Mouse (Mus musculus) MEL (cell line): ENCODE results near the gene Abca12. TPM values are rescaled to one million over a fixed set of nuclear protein-coding genes. Genes with fewer than 3 reads are reported as not detected.

ENCODE experiments used
- DNase-seq: peaks from one replicate; pipeline ENCODE4 v3.0.0; 2011; ENCODE audit warnings: low read depth, low spot score
- H3K27ac ChIP-seq: 2 replicates; pipeline ENCODE4 v1.5.1; 2012; ENCODE audit warnings: low read depth, mild to moderate bottlenecking, control low read depth, low read length, moderate library complexity; ENCODE audit not compliant: control insufficient read depth
- H3K27me3 ChIP-seq, 2 experiments: fragments of 150-350 bp in 1 of 2; sonication (generic) in 1 of 2; 2 replicates each; pipeline ENCODE4 v1.6.1; 2012; ENCODE audit warnings: low read length in 2 of 2, mild to moderate bottlenecking in 2 of 2, improper control_type of control experiment in 1 of 2, moderate library complexity in 1 of 2; ENCODE audit not compliant: insufficient read depth in 2 of 2, control insufficient read depth in 1 of 2
- H3K36me3 ChIP-seq, 2 experiments: 2 replicates each; pipeline ENCODE4 v1.6.1; 2012 to 2014; ENCODE audit warnings: low read length in 2 of 2, improper control_type of control experiment in 1 of 2, inconsistent platforms in 1 of 2, mild to moderate bottlenecking in 1 of 2; ENCODE audit not compliant: insufficient read depth in 2 of 2, control insufficient read depth in 1 of 2
- H3K4me1 ChIP-seq, 2 experiments: fragments of 150-350 bp in 1 of 2; sonication (generic) in 1 of 2; 2 replicates each; pipeline ENCODE4 v1.6.1; 2012; ENCODE audit warnings: low read length in 2 of 2, improper control_type of control experiment in 1 of 2, mild to moderate bottlenecking in 1 of 2; ENCODE audit not compliant: insufficient read depth in 2 of 2, control insufficient read depth in 1 of 2
- H3K4me3 ChIP-seq, 2 experiments: fragments of 150-350 bp in 1 of 2; sonication (generic) in 1 of 2; 2 replicates each; pipeline ENCODE4 v1.5.1; 2012; ENCODE audit warnings: low read depth in 2 of 2, low read length in 2 of 2, mild to moderate bottlenecking in 2 of 2, moderate library complexity in 2 of 2, control low read depth in 1 of 2, improper control_type of control experiment in 1 of 2; ENCODE audit not compliant: control insufficient read depth in 1 of 2, insufficient read depth in 1 of 2
- H3K79me2 ChIP-seq: 2 replicates; pipeline ENCODE4 v1.6.1; 2012; ENCODE audit warnings: mild to moderate bottlenecking, low read length, moderate library complexity; ENCODE audit not compliant: control insufficient read depth, poor library complexity, insufficient read depth
- H3K9ac ChIP-seq: 2 replicates; pipeline ENCODE4 v1.6.1; 2012; ENCODE audit warnings: low read depth, mild to moderate bottlenecking, control low read depth, low read length, moderate library complexity; ENCODE audit not compliant: control insufficient read depth, poor library complexity, severe bottlenecking
- H3K9me3 ChIP-seq: fragments of 150-350 bp; sonication (generic); replicated peaks from 2 replicates; pipeline ENCODE4 v1.6.1; 2012; ENCODE audit warnings: mild to moderate bottlenecking, low read length, improper control_type of control experiment, moderate library complexity; ENCODE audit not compliant: insufficient read depth
- BHLHE40 ChIP-seq: IDR thresholded peaks from 2 replicates; pipeline ENCODE4 v1.6.1; 2012; ENCODE audit warnings: low read depth, mild to moderate bottlenecking, inconsistent platforms, low read length, improper control_type of control experiment, borderline replicate concordance
- CHD1 ChIP-seq: IDR thresholded peaks from 2 replicates; pipeline ENCODE4 v1.6.1; 2012; ENCODE audit warnings: low read depth, mild to moderate bottlenecking, inconsistent platforms, low read length, improper control_type of control experiment
- CHD2 ChIP-seq: IDR thresholded peaks from 2 replicates; pipeline ENCODE4 v1.6.1; 2011; ENCODE audit warnings: low read length, improper control_type of control experiment
- CTCF ChIP-seq, 3 experiments: IDR thresholded peaks in 2 of 3; conservative IDR thresholded peaks in 1 of 3; 2 replicates each; pipeline ENCODE4 v1.5.1; 2011 to 2012; ENCODE audit warnings: low read length in 3 of 3, low read depth in 2 of 3, mild to moderate bottlenecking in 2 of 3, improper control_type of control experiment in 1 of 3, inconsistent platforms in 1 of 3, mixed read lengths in 1 of 3, moderate library complexity in 1 of 3; ENCODE audit not compliant: control insufficient read depth in 1 of 3, insufficient read depth in 1 of 3, poor library complexity in 1 of 3, severe bottlenecking in 1 of 3
- E2F4 ChIP-seq: IDR thresholded peaks from 2 replicates; pipeline ENCODE4 v1.6.1; 2011; ENCODE audit warnings: low read depth, low read length, improper control_type of control experiment, borderline replicate concordance
- ELF1 ChIP-seq: IDR thresholded peaks from 2 replicates; pipeline ENCODE4 v1.6.1; 2014; ENCODE audit warnings: low read depth, mild to moderate bottlenecking, inconsistent platforms, low read length, improper control_type of control experiment, moderate library complexity
- GATA1 ChIP-seq: IDR thresholded peaks from 2 replicates; pipeline ENCODE4 v1.6.1; 2011; ENCODE audit warnings: low read depth, low read length, improper control_type of control experiment
- HCFC1 ChIP-seq: IDR thresholded peaks from 2 replicates; pipeline ENCODE4 v1.6.1; 2012; ENCODE audit warnings: low read depth, mild to moderate bottlenecking, inconsistent platforms, low read length, improper control_type of control experiment, moderate library complexity
- JUND ChIP-seq: IDR thresholded peaks from 2 replicates; pipeline ENCODE4 v1.6.1; 2011; ENCODE audit warnings: low read depth, mild to moderate bottlenecking, improper control_type of control experiment, low read length
- MAZ ChIP-seq: IDR thresholded peaks from 2 replicates; pipeline ENCODE4 v1.6.1; 2012; ENCODE audit warnings: low read depth, mild to moderate bottlenecking, inconsistent platforms, low read length, improper control_type of control experiment
- MXI1 ChIP-seq: IDR thresholded peaks from 2 replicates; pipeline ENCODE4 v1.6.1; 2011; ENCODE audit warnings: mild to moderate bottlenecking, low read depth, low read length, improper control_type of control experiment
- MYB ChIP-seq: IDR thresholded peaks from 2 replicates; pipeline ENCODE4 v1.6.1; 2011; ENCODE audit warnings: mild to moderate bottlenecking, low read depth, low read length, improper control_type of control experiment
- NRF1 ChIP-seq: IDR thresholded peaks from 2 replicates; pipeline ENCODE4 v1.6.1; 2014; ENCODE audit warnings: low read depth, mild to moderate bottlenecking, inconsistent platforms, low read length, improper control_type of control experiment, moderate library complexity; ENCODE audit not compliant: poor library complexity, insufficient read depth, severe bottlenecking
- POLR2A ChIP-seq, 2 experiments: IDR thresholded peaks; 2 replicates each; pipeline ENCODE4 v1.6.1; 2011 to 2012; ENCODE audit warnings: low read length in 2 of 2, mild to moderate bottlenecking in 2 of 2, control low read depth in 1 of 2, improper control_type of control experiment in 1 of 2, low read depth in 1 of 2, moderate library complexity in 1 of 2; ENCODE audit not compliant: control insufficient read depth in 1 of 2, insufficient read depth in 1 of 2, poor library complexity in 1 of 2
- POLR2AphosphoS2 ChIP-seq: IDR thresholded peaks from 2 replicates; pipeline ENCODE4 v1.6.1; 2011; ENCODE audit warnings: low read length, improper control_type of control experiment
- RAD21 ChIP-seq: IDR thresholded peaks from 2 replicates; pipeline ENCODE4 v1.6.1; 2011; ENCODE audit warnings: mild to moderate bottlenecking, low read depth, low read length, improper control_type of control experiment
- USF1 ChIP-seq: IDR thresholded peaks from 2 replicates; pipeline ENCODE4 v1.6.1; 2014; ENCODE audit warnings: low read depth, mild to moderate bottlenecking, inconsistent platforms, low read length, improper control_type of control experiment, moderate library complexity
- USF2 ChIP-seq, 2 experiments: IDR thresholded peaks; 2 replicates each; pipeline ENCODE4 v1.6.1; 2011 to 2012; ENCODE audit warnings: improper control_type of control experiment in 2 of 2, low read length in 2 of 2, borderline replicate concordance in 1 of 2, inconsistent platforms in 1 of 2, low read depth in 1 of 2, mild to moderate bottlenecking in 1 of 2; ENCODE audit not compliant: insufficient read depth in 1 of 2
- ZC3H11A ChIP-seq: IDR thresholded peaks from 2 replicates; pipeline ENCODE4 v1.6.1; 2012; ENCODE audit warnings: low read depth, mild to moderate bottlenecking, inconsistent platforms, low read length, improper control_type of control experiment
- ZKSCAN1 ChIP-seq: IDR thresholded peaks from 2 replicates; pipeline ENCODE4 v1.6.1; 2012; ENCODE audit warnings: low read depth, mild to moderate bottlenecking, inconsistent platforms, low read length, improper control_type of control experiment, moderate library complexity
- ZMIZ1 ChIP-seq: IDR thresholded peaks from 2 replicates; pipeline ENCODE4 v1.6.1; 2012; ENCODE audit warnings: low read depth, mild to moderate bottlenecking, inconsistent platforms, low read length, improper control_type of control experiment, moderate library complexity
- polyA plus RNA-seq, 2 experiments: library from polyadenylated mRNA; stranded (reverse) in 1 of 2; unstranded in 1 of 2; fragments of >175 nt in 1 of 2; fragments of >200 nt in 1 of 2; gene quantifications; 2 replicates each; pipeline versions ENCODE4 v1.2.1 to v1.2.4; 2012; ENCODE audit warnings: low replicate concordance in 2 of 2, low read depth in 1 of 2; ENCODE audit not compliant: insufficient read length in 2 of 2, insufficient read depth in 1 of 2, missing spikeins in 1 of 2
- total RNA-seq: library from RNA; depleted of rRNA; stranded (reverse); fragments of 300-350 nt; gene quantifications from 2 replicates; pipeline ENCODE4 v1.2.3, GENCODE M21; 2012

Gene Abca12
- total and polyA plus RNA-seq, 3 experiments: not detected

DNA sequence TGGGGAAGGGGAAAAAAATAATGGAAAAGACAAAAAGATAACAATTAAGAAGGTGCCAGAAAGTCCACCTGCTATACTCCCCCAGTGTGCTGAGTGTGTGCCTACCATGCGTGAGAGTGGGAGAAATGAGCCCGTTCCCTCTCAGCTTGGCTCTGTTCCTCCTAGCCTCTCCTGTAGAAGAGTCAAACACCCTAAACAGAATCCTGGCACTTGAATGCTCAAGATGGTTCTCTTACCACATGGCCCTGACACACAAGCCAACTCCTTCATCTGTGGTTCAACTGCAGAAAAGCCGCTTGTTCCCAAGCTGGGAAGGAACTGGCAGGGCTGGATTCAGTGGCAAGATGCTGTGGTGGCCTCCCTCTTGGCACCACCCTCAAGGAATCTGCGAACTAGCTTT is 32.7 kb upstream of the Abca12 start:
- Histone ChIP-seq H3K27ac (no peak overlapping the region), H3K4me1 (no peaks in the 10 kb centered on the region), H3K9ac (no peak overlapping the region), H3K27me3 (no peaks in the 10 kb centered on the region), H3K9me3 (no peaks in the 10 kb centered on the region), H3K4me3 (no peak overlapping the region), H3K79me2 (no peaks in the 10 kb centered on the region), H3K36me3 (no peaks in the 10 kb centered on the region)
- TF ChIP-seq ZC3H11A (no peak), MXI1 (no peak), POLR2AphosphoS2 (no peak), ZKSCAN1 (no peak), RAD21 (no peak), HCFC1 (no peak), MAZ (no peak), BHLHE40 (no peak), POLR2A (IDR thresholded peaks at IDR 0.05; ENCODE audit: control insufficient read depth in 1 of 2, insufficient read depth in 1 of 2, low read depth in 1 of 2, low read length in 2 of 2, poor library complexity in 1 of 2) (no peak), GATA1 (no peak), CHD1 (no peak), USF1 (no peak), E2F4 (no peak)
- no peak for DNase-seq

- no peak for TF ChIP-seq CTCF (IDR thresholded peaks at IDR 0.05 in 2 of 3, conservative IDR thresholded peaks at IDR 0.05 in 1 of 3; ENCODE audit: control insufficient read depth in 1 of 3, insufficient read depth in 1 of 3, low read depth in 2 of 3, low read length in 3 of 3, poor library complexity in 1 of 3, severe bottlenecking in 1 of 3)
- TF ChIP-seq ZKSCAN1: no peak
- no peak for TF ChIP-seq ELF1
- TF ChIP-seq MYB: no peak
- no peak for TF ChIP-seq ZMIZ1
- TF ChIP-seq POLR2AphosphoS2: no peak
- no peak for TF ChIP-seq CHD2
- no peak for TF ChIP-seq ZC3H11A
- no peak for TF ChIP-seq JUND
- TF ChIP-seq GATA1: no peak
- no peak for TF ChIP-seq USF2 (IDR thresholded peaks at IDR 0.05; ENCODE audit: borderline replicate concordance in 1 of 2, insufficient read depth in 1 of 2, low read depth in 1 of 2, low read length in 2 of 2)
- TF ChIP-seq NRF1: no peak
- no peak for TF ChIP-seq RAD21
- Histone ChIP-seq H3K9me3 (no peaks in the 10 kb centered on the region), H3K36me3 (no peaks in the 10 kb centered on the region), H3K27ac (no peak overlapping the region), H3K4me1 (no peaks in the 10 kb centered on the region), H3K9ac (no peak overlapping the region), H3K27me3 (no peaks in the 10 kb centered on the region), H3K79me2 (no peaks in the 10 kb centered on the region), H3K4me3 (no peak overlapping the region)
- DNase-seq: no peak
Observed at GRCm38 (mm10) chr1:71421741-71422333, 7.1 kb upstream of the Abca12 start.
